Mouse (Mus musculus): ENCODE results near the gene Klrk1. TPM values are rescaled to one million over a fixed set of nuclear protein-coding genes. Genes with fewer than 3 reads are reported as not detected.

Klrk1 gene
- polyA plus RNA-seq, 1 experiment from 2014 or later = 0.06 TPM

DNA sequence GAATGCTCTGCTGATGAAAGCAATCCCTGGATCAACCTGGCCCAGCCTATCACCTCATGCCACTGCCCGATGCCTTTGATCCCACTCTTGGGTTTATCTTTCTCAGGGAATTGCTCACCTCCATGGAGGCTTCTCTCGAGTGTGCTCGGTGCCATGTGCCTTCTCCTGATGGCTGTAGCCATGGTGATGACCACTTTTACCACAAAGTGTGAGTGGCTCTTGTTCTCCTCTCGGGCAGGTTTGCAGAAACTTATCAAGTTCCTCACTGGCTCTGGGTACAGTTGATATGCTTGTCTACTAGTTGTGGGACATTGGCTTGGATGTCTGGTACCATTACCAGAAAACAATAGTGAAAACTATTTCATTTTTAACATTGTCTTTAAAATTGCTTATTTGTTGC lies 41.8 kb downstream of the Klrk1 start:
- no peaks in the 10 kb centered on the region for H3K9me3 ChIP-seq (replicated peaks; ENCODE audit: control insufficient read depth, low read length)
- no peak overlapping the region for H3K4me2 ChIP-seq (ENCODE audit: low read length)
- no peaks in the 10 kb centered on the region for H3K4me1 ChIP-seq (ENCODE audit: control insufficient read depth, insufficient read depth, low read length)
- H3K9ac ChIP-seq (ENCODE audit: low read length) = no peak overlapping the region
- no peaks in the 10 kb centered on the region for H3K36me3 ChIP-seq (ENCODE audit: control insufficient read depth, insufficient read depth, low read length)
- H3K4me3 ChIP-seq (ENCODE audit: low read depth, low read length) = no peak overlapping the region
- no peak for DNase-seq (ENCODE audit: low spot score)
- no peak for ATAC-seq
- H3K27ac ChIP-seq (ENCODE audit: low read depth, low read length) = no peak overlapping the region
- no peaks in the 10 kb centered on the region for H3K27me3 ChIP-seq (replicated peaks; ENCODE audit: control insufficient read depth, insufficient read depth, low read length)
- WGBS = 91% methylated on average over 4 of the region's 4 CpGs

GRCm38 (mm10) chr6:129581274-129581673 lies 42.4 kb downstream of the Klrk1 start:
- no peaks in the 10 kb centered on the region for H3K27me3 ChIP-seq (replicated peaks; ENCODE audit: control insufficient read depth, insufficient read depth, low read length)
- DNase-seq (ENCODE audit: low spot score) (no peak), ATAC-seq (no peak)
- no peaks in the 10 kb centered on the region for H3K4me1 ChIP-seq (ENCODE audit: control insufficient read depth, insufficient read depth, low read length)
- no peak overlapping the region for H3K4me3 ChIP-seq (ENCODE audit: low read depth, low read length)
- no peak overlapping the region for H3K27ac ChIP-seq (ENCODE audit: low read depth, low read length)
- WGBS = 57% methylated on average over 4 of the region's 4 CpGs
- no peaks in the 10 kb centered on the region for H3K9me3 ChIP-seq (replicated peaks; ENCODE audit: control insufficient read depth, low read length)
- no peaks in the 10 kb centered on the region for H3K36me3 ChIP-seq (ENCODE audit: control insufficient read depth, insufficient read depth, low read length)
- no peak overlapping the region for H3K4me2 ChIP-seq (ENCODE audit: low read length)
- H3K9ac ChIP-seq (ENCODE audit: low read length) = no peak overlapping the region

- whole genome bisulfite sequencing = 92% methylated on average over 8 of the region's 8 CpGs
- H3K4me3 ChIP-seq (ENCODE audit: low read depth, low read length) = no peak within 1 kb of the TSS
Measured at GRCm38 (mm10) chr6:129577605-129578004, 46.1 kb downstream of the Klrk1 start, which contains the start of gene Klre1. Gene Klre1 (plus strand): TSS chr6:129577905.

GRCm38 (mm10) chr6:129575315-129575714 lies 48.3 kb downstream of the Klrk1 start:
- WGBS = 41% methylated on average over 2 of the region's 2 CpGs

More at GRCm38 (mm10) chr6:129577605-129578004, 46.1 kb downstream of the Klrk1 start, which contains the start of gene Klre1:
- no peaks in the 10 kb centered on the region for H3K36me3 ChIP-seq (ENCODE audit: control insufficient read depth, insufficient read depth, low read length)
- no peak within 1 kb of the TSS for H3K9ac ChIP-seq (ENCODE audit: low read length)
- no peaks in the 10 kb centered on the region for H3K27me3 ChIP-seq (replicated peaks; ENCODE audit: control insufficient read depth, insufficient read depth, low read length)
- no peak for DNase-seq (ENCODE audit: low spot score)
- no peak within 1 kb of the TSS for H3K27ac ChIP-seq (ENCODE audit: low read depth, low read length)
- H3K4me2 ChIP-seq (ENCODE audit: low read length) = no peak within 1 kb of the TSS
- no peaks in the 10 kb centered on the region for H3K9me3 ChIP-seq (replicated peaks; ENCODE audit: control insufficient read depth, low read length)
- ATAC-seq = no peak
- no peaks in the 10 kb centered on the region for H3K4me1 ChIP-seq (ENCODE audit: control insufficient read depth, insufficient read depth, low read length)

DNA sequence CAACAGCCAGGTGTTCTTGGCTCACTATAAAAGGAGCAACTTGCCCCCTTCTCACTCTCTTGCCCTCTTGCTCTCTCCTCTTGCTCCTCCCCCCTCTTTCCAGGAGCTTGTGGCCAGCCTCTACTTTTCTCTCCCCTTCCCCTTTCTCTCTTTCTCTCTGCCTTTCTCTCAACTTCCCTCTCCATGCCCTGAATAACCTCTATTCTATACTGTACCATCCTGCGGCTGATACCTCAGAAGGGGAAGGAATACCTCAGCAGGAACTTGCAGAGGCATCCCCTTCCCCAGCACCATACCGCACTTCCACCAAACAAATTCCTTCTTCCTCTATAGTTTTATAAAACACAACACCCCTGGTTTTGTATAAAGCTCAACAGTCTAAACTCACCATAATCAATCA lies 58.4 kb downstream of the Klrk1 start:
- H3K4me2 ChIP-seq (ENCODE audit: low read length) = no peak overlapping the region
- no peaks in the 10 kb centered on the region for H3K4me1 ChIP-seq (ENCODE audit: control insufficient read depth, insufficient read depth, low read length)

More at GRCm38 (mm10) chr6:129575315-129575714, 48.3 kb downstream of the Klrk1 start:
- Histone ChIP-seq H3K4me1 (ENCODE audit: control insufficient read depth, insufficient read depth, low read length) (no peaks in the 10 kb centered on the region), H3K9me3 (replicated peaks; ENCODE audit: control insufficient read depth, low read length) (no peaks in the 10 kb centered on the region), H3K36me3 (ENCODE audit: control insufficient read depth, insufficient read depth, low read length) (no peaks in the 10 kb centered on the region), H3K4me3 (ENCODE audit: low read depth, low read length) (no peak overlapping the region), H3K9ac (ENCODE audit: low read length) (no peak overlapping the region), H3K4me2 (ENCODE audit: low read length) (no peak overlapping the region), H3K27me3 (replicated peaks; ENCODE audit: control insufficient read depth, insufficient read depth, low read length) (no peaks in the 10 kb centered on the region), H3K27ac (ENCODE audit: low read depth, low read length) (no peak overlapping the region)
- ATAC-seq = no peak
- DNase-seq (ENCODE audit: low spot score) = no peak

More for the DNA sequence above, 58.4 kb downstream of the Klrk1 start:
- no peak overlapping the region for H3K9ac ChIP-seq (ENCODE audit: low read length)
- H3K4me3 ChIP-seq (ENCODE audit: low read depth, low read length) = no peak overlapping the region
- WGBS = 76% methylated on average over 2 of the region's 2 CpGs
- DNase-seq (ENCODE audit: low spot score) (no peak), ATAC-seq (no peak)
- no peak overlapping the region for H3K27ac ChIP-seq (ENCODE audit: low read depth, low read length)
- H3K27me3 ChIP-seq (replicated peaks; ENCODE audit: control insufficient read depth, insufficient read depth, low read length) = no peaks in the 10 kb centered on the region
- no peaks in the 10 kb centered on the region for H3K36me3 ChIP-seq (ENCODE audit: control insufficient read depth, insufficient read depth, low read length)
- no peaks in the 10 kb centered on the region for H3K9me3 ChIP-seq (replicated peaks; ENCODE audit: control insufficient read depth, low read length)

Other genes with a start within 250 kb of the Klrk1 start
- not detected in 2 replicates for gene Clec12b, start 238.0 kb downstream of the Klrk1 start, polyA plus RNA-seq (2014; fragmentation: Nextera tagmentation; extraction: Ambion mirVana)
- 1.6 and 2.0 TPM in 2 replicates for gene Clec1b, start 226.6 kb downstream of the Klrk1 start, polyA plus RNA-seq (2014; fragmentation: Nextera tagmentation; extraction: Ambion mirVana)
- gene Clec9a, start 215.0 kb downstream of the Klrk1 start, polyA plus RNA-seq (2014; fragmentation: Nextera tagmentation; extraction: Ambion mirVana) = 0.10 and 0.19 TPM in 2 replicates
- gene Clec1a, start 171.9 kb downstream of the Klrk1 start, polyA plus RNA-seq (2014; fragmentation: Nextera tagmentation; extraction: Ambion mirVana) = 1.3 and 1.5 TPM in 2 replicates
- gene Olr1, start 116.7 kb downstream of the Klrk1 start, polyA plus RNA-seq (2014; fragmentation: Nextera tagmentation; extraction: Ambion mirVana) = not detected in 2 replicates
- not detected in 2 replicates for gene Tmem52b, start 111.3 kb downstream of the Klrk1 start, polyA plus RNA-seq (2014; fragmentation: Nextera tagmentation; extraction: Ambion mirVana)
- 66.3 and 87.9 TPM in 2 replicates for gene Gabarapl1, start 90.7 kb downstream of the Klrk1 start, polyA plus RNA-seq (2014; fragmentation: Nextera tagmentation; extraction: Ambion mirVana)
- not detected in 2 replicates for gene Klre1, start 46.0 kb downstream of the Klrk1 start, polyA plus RNA-seq (2014; fragmentation: Nextera tagmentation; extraction: Ambion mirVana)
- not detected in 2 replicates for gene Klrd1, start 32.1 kb downstream of the Klrk1 start, polyA plus RNA-seq (2014; fragmentation: Nextera tagmentation; extraction: Ambion mirVana)
- not detected in 2 replicates for gene Klrc3, start 19.5 kb upstream of the Klrk1 start, polyA plus RNA-seq (2014; fragmentation: Nextera tagmentation; extraction: Ambion mirVana)
- gene Klrc2, start 36.8 kb upstream of the Klrk1 start, polyA plus RNA-seq (2014; fragmentation: Nextera tagmentation; extraction: Ambion mirVana) = not detected in 2 replicates
- gene Klrc1, start 55.1 kb upstream of the Klrk1 start, polyA plus RNA-seq (2014; fragmentation: Nextera tagmentation; extraction: Ambion mirVana) = not detected in 2 replicates
- gene Klri1, start 93.3 kb upstream of the Klrk1 start, polyA plus RNA-seq (2014; fragmentation: Nextera tagmentation; extraction: Ambion mirVana) = not detected in 2 replicates
- not detected in 2 replicates for gene Klri2, start 116.6 kb upstream of the Klrk1 start, polyA plus RNA-seq (2014; fragmentation: Nextera tagmentation; extraction: Ambion mirVana)
- gene Gm156, start 160.4 kb upstream of the Klrk1 start, polyA plus RNA-seq (2014; fragmentation: Nextera tagmentation; extraction: Ambion mirVana) = not detected in 2 replicates
- gene Gm17631, start 238.8 kb upstream of the Klrk1 start, polyA plus RNA-seq (2014; fragmentation: Nextera tagmentation; extraction: Ambion mirVana) = not detected in 2 replicates